Mouse (Mus musculus) bone marrow macrophage, adult 2 months (primary cell): Measurements from ENCODE around the gene Epb41l1. TPM values are rescaled to one million over a fixed set of nuclear protein-coding genes. Genes with fewer than 3 reads are reported as not detected.

Experiments
- H3K27ac ChIP-seq: 2 replicates; pipeline ENCODE4 v1.5.1; 2012; ENCODE audit warnings: low read depth, low read length; ENCODE audit not compliant: insufficient read depth
- H3K4me1 ChIP-seq: 2 replicates; pipeline ENCODE4 v1.6.1; 2012; ENCODE audit warnings: low read length; ENCODE audit not compliant: control insufficient read depth, insufficient read depth
- H3K4me3 ChIP-seq: 2 replicates; pipeline ENCODE4 v1.5.1; 2012; ENCODE audit warnings: mild to moderate bottlenecking, low read length, moderate library complexity; ENCODE audit not compliant: insufficient read depth
- CTCF ChIP-seq: IDR thresholded peaks from 2 replicates; pipeline ENCODE4 v1.5.1; 2012; ENCODE audit warnings: low read depth, mild to moderate bottlenecking, low read length, moderate library complexity
- POLR2A ChIP-seq: IDR thresholded peaks from 2 replicates; pipeline ENCODE4 v1.6.1; 2012; ENCODE audit warnings: mild to moderate bottlenecking, low read depth, low read length, borderline replicate concordance
- polyA plus RNA-seq: library from polyadenylated mRNA; stranded (reverse); fragments of >200 nt; gene quantifications from 2 replicates; pipeline ENCODE4 v1.2.4, GENCODE M21; 2012; ENCODE audit not compliant: missing spikeins, insufficient read depth, insufficient read length

Epb41l1 gene
- polyA plus RNA-seq, 1 experiment: 42.8 TPM

DNA sequence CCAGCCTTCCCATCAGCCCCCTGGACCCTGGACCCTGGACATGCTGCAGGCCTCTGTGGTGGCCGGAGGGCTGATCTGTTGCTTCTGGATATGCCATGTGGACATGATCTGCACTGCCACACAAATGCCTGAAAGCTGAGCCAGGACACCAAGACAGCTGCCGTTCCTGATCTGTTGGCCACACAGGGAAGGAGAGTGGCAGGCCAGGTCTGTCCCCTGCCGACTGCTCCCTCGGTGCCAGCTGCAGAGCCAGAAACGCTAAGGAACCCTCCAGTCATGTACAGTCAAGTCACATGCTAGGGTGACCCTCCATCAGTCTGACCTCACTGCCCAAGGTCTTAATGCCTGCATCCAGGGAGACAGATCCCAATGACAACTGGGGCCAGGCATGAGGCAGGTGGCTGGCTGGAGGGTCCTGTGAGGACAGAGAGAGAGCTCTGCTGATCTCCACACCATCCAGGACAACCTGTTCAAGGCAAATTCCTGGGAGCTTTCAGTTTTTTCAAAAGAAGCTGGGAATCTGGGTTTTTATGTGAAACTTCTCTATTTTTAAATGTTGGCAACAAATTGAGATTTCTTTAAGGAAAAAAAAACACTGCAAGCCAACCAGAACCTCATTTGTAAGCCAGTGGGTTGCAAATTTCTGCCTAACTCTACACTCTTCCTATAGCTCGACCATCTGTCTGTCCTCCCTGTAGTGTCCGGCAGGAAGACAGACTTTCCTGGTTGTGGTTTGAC, 156.3 kb downstream of the Epb41l1 start:
- no peak overlapping the region for H3K27ac ChIP-seq
- no peak for TF ChIP-seq POLR2A
- TF ChIP-seq CTCF: no peak
- H3K4me1 ChIP-seq: no peaks in the 10 kb centered on the region
- no peak overlapping the region for H3K4me3 ChIP-seq

DNA sequence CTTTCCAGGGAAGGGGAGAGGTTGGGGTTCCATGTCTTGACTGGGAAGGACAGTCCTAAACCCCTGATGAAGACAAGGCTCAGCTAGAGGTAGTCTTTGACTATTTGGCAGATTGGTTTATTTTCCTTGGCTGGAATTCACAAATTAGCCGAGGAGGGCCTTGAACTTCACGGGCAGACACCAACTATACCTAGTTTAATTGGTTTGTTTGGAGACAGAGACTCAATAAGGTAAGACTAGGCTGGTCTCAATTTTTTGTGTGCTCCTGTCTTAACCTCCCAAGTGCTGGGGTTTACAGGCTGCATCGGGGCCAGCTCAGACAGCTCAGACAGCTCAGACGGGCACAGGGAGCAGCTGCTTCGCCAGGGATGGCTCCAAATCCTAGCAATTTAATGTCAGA, 159.8 kb downstream of the Epb41l1 start:
- Histone ChIP-seq H3K4me1 (no peaks in the 10 kb centered on the region), H3K4me3 (no peak overlapping the region), H3K27ac (no peak overlapping the region)
- no peak for TF ChIP-seq POLR2A
- TF ChIP-seq CTCF: no peak

DNA sequence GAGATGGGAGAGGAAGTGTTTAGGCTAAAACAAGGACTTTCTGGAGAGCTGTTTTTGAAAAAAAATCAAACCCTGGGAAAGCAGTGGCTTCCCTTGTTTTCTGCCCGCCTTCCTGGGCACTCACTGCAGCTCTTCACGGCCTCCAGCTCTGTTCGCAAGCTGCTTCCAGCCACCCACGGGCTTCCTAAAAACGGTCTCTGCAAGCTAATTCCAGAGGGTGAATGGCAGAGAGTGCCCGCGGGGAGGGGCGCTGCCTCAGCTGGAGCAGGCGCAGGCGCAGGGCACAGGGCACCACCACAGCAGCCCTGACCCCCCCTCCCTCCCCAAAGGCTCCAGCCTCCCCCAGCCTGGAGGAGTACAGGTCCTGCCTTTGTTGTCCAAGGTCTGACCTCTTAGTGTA, 160.5 kb downstream of the Epb41l1 start:
- H3K4me3 ChIP-seq: no peak overlapping the region
- H3K4me1 ChIP-seq: no peaks in the 10 kb centered on the region
- TF ChIP-seq CTCF: no peak
- no peak for TF ChIP-seq POLR2A
- H3K27ac ChIP-seq: no peak overlapping the region

DNA sequence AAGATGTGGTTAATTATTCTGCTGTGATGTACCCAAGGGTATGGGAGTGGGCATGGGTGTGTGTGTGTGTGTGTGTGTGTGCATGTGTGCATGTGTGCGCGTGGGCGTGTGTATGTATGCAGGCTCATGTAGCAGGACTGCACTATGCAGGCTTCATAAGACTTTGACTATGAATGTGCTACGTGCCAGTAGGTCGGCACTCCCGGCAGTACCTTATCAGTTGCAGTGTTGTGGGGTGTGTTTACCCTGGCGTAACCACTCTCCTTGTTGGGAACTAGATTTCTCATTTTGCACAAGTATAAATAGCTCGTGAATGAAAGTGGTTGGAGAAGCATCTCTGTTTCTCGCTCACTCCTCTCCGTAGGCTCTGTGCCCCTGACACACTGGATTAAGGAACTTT, 162.2 kb downstream of the Epb41l1 start:
- TF ChIP-seq CTCF (no peak), POLR2A (no peak)
- no peak overlapping the region for H3K27ac ChIP-seq
- no peak overlapping the region for H3K4me3 ChIP-seq
- no peaks in the 10 kb centered on the region for H3K4me1 ChIP-seq

DNA sequence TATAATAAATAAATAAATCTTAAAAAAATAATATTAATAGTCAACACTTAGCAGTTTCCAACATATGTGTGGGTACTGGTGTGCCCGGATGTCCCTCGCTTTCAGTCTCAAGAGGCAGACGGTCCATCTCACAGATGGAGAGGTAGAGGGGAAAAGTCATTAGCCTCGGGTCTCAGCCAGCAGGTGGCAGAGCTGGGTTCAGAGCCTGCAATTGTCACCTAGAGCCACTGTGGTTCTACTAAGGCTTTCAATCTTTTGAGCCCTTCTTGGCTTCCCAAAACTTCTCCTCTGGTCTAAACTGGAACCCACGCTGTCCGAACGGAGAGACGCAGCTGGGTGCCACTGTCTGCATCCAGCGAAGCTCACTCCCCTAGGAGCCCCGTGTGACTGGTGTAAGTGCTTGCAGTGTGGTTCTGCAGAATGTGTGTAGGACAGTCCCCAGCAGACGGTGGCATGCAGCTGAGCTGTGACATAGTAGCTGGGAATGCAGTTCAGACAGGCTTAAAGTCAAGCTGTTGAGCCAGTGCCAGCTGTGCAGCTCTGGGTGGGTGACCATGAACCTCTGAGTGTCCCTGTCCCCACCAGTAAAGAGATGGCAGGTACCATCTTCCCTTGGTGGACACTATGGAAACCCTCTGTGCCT, 163.6 kb downstream of the Epb41l1 start:
- TF ChIP-seq CTCF: peak; percentile 25; the same call in 1 of the 2 replicates
- TF ChIP-seq POLR2A: no peak
- Histone ChIP-seq H3K4me3 (no peak overlapping the region), H3K27ac (no peak overlapping the region), H3K4me1 (no peaks in the 10 kb centered on the region)

DNA sequence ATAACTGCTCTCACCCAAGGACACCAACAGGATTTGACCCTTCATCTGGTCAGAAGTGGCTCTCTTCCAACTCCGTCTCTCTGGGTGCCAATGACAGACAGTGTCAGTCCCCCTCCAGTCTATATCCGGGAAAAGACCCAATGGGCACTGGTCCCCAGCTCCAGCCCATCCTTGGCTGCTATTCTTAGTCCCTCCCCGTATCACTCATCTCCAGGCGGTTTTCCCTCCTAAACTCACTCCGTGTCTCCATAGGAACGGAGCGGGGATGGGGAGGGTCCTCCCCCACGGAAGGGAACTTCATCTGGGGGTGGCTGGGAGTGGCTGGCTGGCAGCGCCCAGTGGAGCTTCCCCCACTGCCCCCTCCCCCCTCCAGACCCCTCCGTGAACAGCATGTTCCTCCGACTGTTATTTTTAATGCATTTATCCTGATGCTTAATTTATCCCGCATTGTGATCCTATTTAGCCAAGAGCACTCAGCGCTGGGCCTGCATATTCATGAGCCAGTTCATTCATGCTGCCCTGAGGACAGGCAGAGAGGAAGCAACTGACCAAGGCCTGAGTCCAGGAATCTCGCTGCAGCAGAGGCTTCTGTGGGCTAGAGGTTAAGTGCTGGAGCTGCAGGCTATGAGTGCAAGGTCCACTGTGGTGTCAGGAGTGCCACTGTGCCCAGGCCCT, 164.2 kb downstream of the Epb41l1 start:
- Histone ChIP-seq H3K4me1 (no peaks in the 10 kb centered on the region), H3K27ac (no peak overlapping the region), H3K4me3 (no peak overlapping the region)
- TF ChIP-seq CTCF (no peak), POLR2A (no peak)

DNA sequence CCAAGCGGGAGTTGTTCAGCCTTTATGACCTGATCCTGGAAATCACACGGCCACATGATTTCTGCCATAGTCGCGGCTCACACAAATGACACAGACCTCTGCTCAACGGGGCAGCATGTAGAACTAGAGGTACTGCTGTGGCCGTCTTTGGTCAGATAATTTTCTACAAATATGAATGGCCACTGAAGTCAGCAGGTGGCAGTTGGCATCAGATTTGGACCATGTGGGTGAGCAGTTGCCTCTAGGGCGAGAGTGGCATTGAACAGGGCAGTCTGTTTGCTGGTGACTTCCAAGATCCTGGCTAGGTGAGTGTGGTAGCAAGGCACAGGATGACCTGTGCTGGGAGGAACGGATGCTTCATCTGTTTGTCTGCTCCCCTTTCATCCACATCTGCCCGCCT, 168.8 kb downstream of the Epb41l1 start:
- H3K4me1 ChIP-seq: no peaks in the 10 kb centered on the region
- H3K4me3 ChIP-seq: no peak overlapping the region
- TF ChIP-seq CTCF (no peak), POLR2A (no peak)
- no peak overlapping the region for H3K27ac ChIP-seq

Other genes starting within 250 kb of the Epb41l1 start
- 472 and 516 TPM in 2 replicates for gene Rbm39, start 240.7 kb upstream of the Epb41l1 start, polyA plus RNA-seq
- 42.7 and 46.1 TPM in 2 replicates for gene Phf20, start 224.4 kb upstream of the Epb41l1 start, polyA plus RNA-seq
- gene Cnbd2, start 108.6 kb upstream of the Epb41l1 start, polyA plus RNA-seq: 5.6 and 5.9 TPM in 2 replicates
- gene Scand1, start 108.2 kb upstream of the Epb41l1 start, polyA plus RNA-seq: 71.1 and 77.0 TPM in 2 replicates
- gene Aar2, start 126.7 kb downstream of the Epb41l1 start, polyA plus RNA-seq: 13.5 and 14.0 TPM in 2 replicates
- 66.7 and 72.1 TPM in 2 replicates for gene Dlgap4, start 192.8 kb downstream of the Epb41l1 start, polyA plus RNA-seq